Mouse (Mus musculus): ENCODE data around the gene Bpnt1.

DNA sequence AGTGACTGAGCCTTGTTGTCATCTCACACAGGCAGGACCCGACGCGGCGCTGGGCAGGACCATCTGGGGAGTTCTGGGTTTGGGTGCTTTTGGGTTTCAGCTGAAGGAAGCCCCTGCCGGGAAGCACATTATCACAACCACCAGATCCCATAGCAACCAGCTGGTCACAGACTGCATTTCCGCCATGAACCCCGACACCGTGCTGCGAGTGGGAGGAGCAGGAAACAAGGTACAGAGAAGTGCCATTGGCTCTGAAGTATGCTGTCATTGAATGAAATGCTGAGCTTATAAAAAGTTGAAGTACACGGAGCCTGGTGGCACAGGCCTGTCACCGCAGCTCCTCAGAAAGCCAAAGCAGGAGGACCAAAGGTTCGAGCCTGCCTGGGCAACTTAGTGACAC is 20.2 kb downstream of the Bpnt1 start:
- TF ChIP-seq EP300 (IDR thresholded peaks at IDR 0.05; ENCODE audit: insufficient read depth, low read depth, low read length) = no peak
- no peak for TF ChIP-seq CTCF (IDR thresholded peaks at IDR 0.05; ENCODE audit: low read depth, low read length)
- TF ChIP-seq POLR2A (IDR thresholded peaks at IDR 0.05; ENCODE audit: insufficient read depth, low read length) = no peak
